Mouse (Mus musculus) brain, adult 2 months (tissue): Measurements from ENCODE around the gene Slc25a54.
A peak's percentile ranks its signal among the peaks of the same experiment; 100 is the strongest.

ENCODE experiments used
- DNase-seq: peaks from one replicate; pipeline ENCODE4 v3.0.0; 2011; ENCODE audit warnings: low read depth, low spot score

Gene Slc25a54

DNA sequence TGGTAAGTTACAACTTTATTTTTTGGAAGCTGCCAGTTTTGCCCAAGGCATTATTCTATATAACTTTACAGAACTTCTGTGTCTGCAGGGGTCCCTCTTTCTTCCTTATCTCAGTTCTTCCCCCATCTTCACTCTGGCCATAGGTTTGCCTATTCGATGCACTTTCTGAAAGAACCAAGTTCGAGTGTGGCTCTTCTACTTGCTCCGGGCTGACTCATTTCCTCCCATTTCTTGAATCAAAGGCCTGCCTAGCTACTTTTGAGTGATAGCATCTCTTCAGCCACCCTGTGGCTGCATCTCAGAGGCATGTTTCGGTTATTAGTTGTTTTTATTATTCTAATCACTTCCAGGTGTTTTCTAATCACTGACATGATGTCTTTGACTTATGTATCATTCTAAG is 43.8 kb downstream of the Slc25a54 start:
- no peak for DNase-seq

DNA sequence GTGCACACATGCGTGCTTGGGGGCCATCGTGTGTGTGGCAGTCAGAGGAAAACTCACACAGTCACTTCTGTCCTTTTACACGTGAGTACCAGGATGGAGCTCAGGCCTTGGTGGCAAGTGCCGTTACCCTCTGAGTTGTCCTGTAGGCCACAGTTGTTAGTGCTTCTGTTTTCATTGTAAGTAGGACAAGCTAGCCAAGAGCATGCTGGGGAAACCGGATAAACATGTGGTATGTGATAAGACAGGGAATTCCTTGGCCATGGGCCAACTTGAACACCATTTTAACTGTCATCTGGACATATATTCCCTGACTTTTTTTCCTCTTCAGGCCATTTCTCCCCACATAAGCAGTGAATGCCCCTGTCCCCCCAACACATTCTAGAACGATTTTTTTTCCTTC is 45.3 kb downstream of the Slc25a54 start:
- no peak for DNase-seq

DNA sequence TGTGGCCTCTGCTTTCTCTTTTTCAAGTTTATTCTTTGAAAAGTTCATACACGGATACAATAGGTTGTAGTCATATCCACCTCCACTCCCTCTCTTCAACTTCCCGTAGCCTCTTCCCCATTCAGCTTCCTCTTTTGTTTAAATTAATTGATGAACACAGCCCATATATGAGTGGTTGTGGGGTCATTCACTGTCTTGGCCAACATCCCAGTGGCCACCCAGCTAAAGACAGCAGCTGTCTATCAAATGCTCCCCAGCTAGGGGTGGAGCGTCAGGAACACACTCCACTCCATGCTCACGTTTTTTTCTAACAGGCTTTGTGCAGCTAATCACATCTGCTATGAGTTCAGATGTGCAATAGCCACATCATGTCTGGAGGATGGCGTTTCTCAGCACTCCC is 49.5 kb downstream of the Slc25a54 start:
- no peak for DNase-seq

DNA sequence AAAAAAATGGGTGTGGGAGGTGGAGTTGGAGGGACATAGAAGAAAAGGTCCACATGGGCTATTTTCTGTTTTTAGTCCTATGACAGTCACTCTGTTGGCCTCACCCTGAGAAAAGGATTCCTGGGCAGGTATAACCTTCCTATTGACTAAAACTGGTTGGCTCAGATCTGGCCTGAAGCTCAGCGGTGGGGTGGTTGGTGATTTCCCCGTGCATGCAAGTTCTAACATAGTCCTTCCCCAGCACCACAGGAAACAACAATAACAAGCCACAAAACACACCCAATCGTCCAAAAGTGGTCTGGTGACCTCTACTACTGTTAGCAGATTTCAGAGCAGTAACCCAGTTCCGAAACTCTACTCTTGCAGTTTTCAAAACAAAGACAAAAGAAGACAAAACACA is 52.7 kb downstream of the Slc25a54 start:
- no peak for DNase-seq

DNA sequence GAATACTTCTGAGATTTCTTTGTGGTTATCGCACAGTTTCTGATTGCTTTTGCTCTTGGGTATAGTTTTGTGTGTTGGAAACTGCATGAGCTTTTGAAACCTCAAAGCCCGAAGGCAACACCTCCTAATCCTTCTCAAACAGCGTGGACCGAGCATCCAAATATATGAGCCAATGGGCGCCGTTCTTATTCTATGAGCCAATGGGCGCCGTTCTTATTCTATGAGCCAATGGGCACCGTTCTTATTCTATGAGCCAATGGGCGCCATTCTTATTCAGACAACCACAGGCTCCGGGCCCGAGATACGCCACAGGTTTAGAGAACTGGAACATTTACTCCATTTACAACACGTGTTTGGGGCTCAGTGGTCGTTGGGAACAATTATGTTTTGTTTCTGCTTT is 53.8 kb downstream of the Slc25a54 start:
- DNase-seq, result no peak

DNA sequence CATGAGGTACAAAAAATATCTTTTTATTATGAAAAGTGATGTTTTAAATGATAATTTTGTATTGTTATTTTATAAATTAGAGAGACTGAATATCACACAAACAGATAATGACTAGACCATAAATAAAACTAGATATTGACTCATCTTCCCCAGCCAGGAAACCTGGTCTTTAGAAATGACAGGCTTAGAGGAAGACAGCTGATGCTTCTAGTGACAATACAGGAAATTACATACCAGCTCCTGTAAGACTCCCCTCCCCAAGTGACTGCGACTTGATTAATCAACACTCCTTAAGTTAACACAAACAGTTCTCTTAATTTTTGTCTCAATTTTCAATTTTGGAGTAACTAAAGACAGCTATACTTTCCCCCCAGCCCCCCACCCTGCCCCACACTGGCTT is 55.1 kb downstream of the Slc25a54 start:
- DNase-seq, result no peak

DNA sequence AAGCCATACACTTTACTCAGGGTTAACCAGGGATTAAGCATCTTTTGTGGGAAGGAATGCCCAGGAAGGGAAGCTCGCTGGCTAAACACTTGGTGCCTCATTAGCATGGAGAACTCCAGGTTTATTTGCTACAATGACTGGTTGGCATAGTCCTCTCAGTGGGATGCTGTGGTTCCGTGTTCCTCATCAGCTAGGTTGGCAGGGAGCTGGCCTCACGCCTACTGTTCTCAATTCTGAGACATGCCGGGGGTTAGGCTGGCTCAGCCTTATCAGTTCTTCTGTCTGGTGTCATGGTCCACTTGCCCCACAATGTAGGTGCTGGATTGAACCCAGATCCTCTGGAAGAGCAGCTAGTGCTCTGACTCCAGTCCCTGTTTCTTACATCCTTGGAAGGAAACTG is 72.3 kb downstream of the Slc25a54 start:
- no peak for DNase-seq

DNA sequence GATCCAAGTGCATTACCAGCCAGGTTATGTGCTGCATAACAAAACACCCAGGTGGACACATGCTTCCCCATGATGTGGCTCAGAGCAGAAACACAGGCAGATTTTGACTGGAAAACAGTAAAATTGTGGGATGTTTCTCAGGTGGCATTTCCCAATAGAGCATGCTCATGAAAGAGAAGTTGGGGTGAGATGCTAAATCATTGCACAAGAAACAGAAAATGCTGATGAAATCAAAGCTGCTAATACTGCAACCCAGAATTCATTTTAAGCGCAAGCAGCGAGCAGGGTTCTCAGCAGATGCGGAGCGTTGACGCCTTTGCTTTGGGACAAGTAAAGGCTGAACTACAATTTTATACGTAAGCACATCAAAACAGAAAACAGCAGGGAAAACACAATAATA is 73.1 kb downstream of the Slc25a54 start:
- no peak for DNase-seq

DNA sequence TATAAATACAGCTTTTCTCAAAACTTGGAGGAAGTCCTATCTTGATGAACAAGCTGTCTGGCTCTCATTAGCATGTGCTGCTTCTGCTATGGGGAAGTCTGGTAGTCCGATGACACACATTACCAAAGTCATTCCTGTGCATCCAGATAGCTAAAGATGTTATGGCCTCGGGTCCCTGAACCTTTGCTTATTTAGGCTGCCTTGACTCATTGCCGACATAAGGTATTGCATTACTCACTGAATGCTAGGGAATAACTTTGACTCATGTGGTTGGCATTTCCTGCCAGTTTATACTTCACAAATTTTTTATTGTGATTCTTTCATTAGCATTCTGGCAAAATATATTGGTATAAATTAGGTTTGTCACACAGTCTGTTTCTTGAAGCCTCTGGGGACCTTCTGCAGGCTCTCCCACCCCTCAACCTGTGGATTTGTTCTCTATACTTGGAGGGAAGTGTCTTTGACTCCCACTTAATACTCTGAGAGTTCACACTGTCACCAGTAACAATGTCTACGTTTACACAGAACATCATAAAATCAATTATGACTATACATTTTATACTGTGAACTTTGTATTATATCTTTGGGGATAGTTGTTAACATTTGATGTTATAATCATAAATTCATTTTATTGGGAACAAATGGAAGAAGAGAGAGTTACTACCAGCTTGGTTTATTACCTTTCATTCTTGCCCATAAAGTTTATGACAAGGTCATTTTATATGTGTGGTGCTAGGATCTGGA is 75.8 kb downstream of the Slc25a54 start:
- no peak for DNase-seq

DNA sequence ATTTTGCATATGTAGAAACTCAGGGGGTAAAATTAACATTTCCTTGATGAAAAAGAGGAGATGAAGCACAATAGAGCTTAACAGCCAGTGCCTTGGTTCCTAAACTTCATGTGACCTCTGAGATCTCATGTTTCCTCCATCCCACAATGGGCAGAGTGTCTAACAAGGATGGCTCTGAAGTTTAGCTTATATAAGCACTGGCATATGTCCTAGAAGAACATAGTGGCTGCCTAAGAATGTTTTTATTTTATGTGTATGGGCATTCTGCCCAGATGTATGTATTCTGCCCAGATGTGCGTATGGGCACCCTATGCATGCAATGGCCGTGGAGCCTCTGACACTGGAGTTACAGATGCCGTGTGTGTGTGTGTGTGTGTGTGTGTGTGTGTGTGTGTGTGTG is 77.2 kb downstream of the Slc25a54 start:
- DNase-seq, result no peak

DNA sequence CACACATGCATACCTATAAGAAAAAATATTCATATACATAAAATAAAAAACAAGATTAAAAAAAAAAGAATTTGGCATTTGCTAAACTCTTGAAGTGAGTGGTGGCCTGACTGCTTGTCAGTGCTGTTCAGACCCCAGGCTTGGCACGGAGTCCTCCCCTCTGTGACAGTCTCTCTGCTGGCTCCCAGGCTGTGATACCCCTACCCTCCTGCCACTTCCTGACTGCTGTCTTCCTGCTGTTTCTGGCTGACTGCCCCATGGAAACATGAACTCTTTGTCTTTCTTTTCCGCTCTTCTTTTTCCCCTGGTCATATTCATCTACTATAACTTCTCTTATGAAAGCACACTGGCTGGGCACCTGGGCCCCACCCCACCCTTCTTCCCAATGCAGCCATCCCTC is 83.8 kb downstream of the Slc25a54 start:
- DNase-seq, result no peak

DNA sequence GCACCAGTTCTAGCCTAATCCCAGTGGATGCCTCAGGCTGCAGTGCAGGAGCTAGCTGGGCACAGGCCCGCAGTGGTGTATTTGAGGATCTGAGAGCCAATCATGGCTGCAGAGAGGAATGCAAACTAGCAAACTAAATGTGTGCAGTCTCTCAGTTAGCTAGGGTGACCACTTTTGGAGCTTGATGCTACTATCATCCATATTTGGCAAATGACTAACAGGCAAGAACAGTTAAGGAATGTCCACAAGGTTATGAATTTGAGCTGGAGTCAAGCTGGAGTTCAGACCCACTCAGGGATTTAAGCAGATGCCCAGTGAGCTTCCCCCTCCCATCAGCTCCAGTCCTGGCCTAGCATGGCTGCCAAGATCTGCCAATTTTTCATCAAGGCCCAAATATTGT is 84.4 kb downstream of the Slc25a54 start:
- no peak for DNase-seq

DNA sequence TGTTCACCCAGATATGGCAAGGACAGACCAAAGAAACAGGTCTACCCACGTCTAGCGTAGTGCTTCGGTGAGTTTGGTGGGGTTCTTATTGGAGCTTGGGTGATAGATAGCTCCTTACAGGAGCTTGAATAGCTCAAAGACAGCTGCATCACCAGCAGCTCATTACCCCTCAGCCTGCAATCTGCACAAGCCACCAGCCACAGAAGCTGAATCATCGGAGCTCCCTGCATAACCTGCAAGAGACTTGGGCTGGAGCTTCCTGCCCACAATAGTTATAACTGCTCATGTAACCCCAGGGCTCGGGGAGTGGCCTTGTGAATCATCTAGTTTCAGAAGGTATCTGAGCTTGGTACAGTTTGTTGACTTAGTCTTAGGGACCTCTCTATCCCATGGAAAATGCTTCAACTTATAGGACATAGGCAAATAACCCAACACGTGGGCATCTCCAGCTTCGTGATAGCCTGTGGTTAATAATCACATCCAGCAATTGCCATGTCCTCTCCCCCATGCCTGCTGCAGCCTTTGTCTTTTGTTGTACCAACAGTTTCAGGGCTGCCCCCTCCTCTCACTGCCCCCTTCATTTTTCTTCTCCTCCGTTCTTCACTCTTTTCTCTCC is 85.1 kb downstream of the Slc25a54 start:
- peak; percentile 73 for DNase-seq
